In the genomic region with DNA sequence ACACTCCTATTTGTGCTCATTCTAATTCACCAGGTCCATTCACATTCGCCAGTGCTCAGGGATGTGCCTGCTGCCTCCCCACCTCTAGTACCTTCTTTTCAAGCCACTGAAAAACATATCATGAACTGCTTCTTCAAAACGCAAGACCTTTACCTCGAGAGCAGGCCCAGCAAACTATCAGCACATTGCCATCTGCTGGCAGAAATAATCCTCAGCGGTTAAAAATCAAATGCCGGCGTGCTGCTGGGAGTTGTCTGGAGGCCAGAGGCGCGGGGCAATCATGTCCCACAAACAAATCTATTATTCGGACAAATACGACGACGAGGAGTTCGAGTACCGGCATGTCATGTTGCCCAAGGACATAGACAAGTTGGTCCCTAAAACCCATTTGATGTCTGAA, we compare ENCODE assay signal across 10 mouse cellular contexts. TPM values are rescaled to one million over a fixed set of nuclear protein-coding genes. Genes with fewer than 3 reads are reported as not detected.
DNase-seq lines count a peak whose midpoint lies in the region; ATAC-seq and TF ChIP-seq lines count a peak whose summit lies in the region.
"Had no signal": no experiment of that assay in that cellular context is flagged by ENCODE, and none has a peak within 500 bp of the region (broad histone marks: within the 10 kb centered on the region; RNA-seq: fewer than 3 reads in every experiment).

No protein-coding gene starts in this region.

- H3K4me1 ChIP-seq in kidney, adult 2 months (ENCODE audit: control insufficient read depth, insufficient read depth, low read length): no peaks in the 10 kb centered on the region
- H3K4me1 ChIP-seq in kidney, embryonic 15.5 days: no peaks in the 10 kb centered on the region

- H3K36me3 ChIP-seq in kidney, adult 2 months (ENCODE audit: control insufficient read depth, insufficient read depth, low read length): no peaks in the 10 kb centered on the region
- H3K36me3 ChIP-seq in kidney, embryonic 15.5 days: no peaks in the 10 kb centered on the region
- H3K36me3 ChIP-seq: neural tube, embryonic 12.5 days had no signal

- H3K9me3 ChIP-seq in kidney, embryonic 15.5 days (replicated peaks): 0 out of 2 replicates have a peak, but pooled peaks cover 3% of the 10 kb centered on the region
- H3K9me3 ChIP-seq: neural tube, embryonic 12.5 days had no signal

- TF ChIP-seq POLR2A in kidney, adult 2 months (IDR thresholded peaks at IDR 0.05; ENCODE audit: low read depth, low read length): no peak

- CTCF ChIA-PET in Patski (lab: Charles Lee): interaction anchor here (1.4 kb wide), 1 partner anchor 95 kb away, joined by 4 read pairs; no protein-coding TSS in a partner anchor

- intact Hi-C loops in left cerebral cortex, postnatal 36 days (cut with DNase I): loop anchor here (2.0 kb wide), 1 partner anchor 94 kb away; no protein-coding TSS in a partner anchor

- WGBS in kidney, adult 2 months: 21% methylated on average over 14 of the region's 14 CpGs
- 25% methylated on average over 14 of the region's 14 CpGs for WGBS in kidney, embryonic 15.5 days

- no peak overlapping the region for H3K4me3 ChIP-seq in kidney, adult 2 months (ENCODE audit: insufficient read depth, low read depth, low read length)
- no peak overlapping the region for H3K4me3 ChIP-seq in kidney, embryonic 15.5 days (replicated peaks)
- H3K4me3 ChIP-seq: neural tube, embryonic 12.5 days had no signal

- in situ Hi-C loops in Patski (cut with MboI; ENCODE audit: low pct_unique_long_range_greater_than_20kb): no loop called here

- POLR2A ChIA-PET in Patski (lab: Charles Lee): no interaction called here

- H3K4me2 ChIP-seq in kidney, embryonic 15.5 days: no peak overlapping the region
- H3K4me2 ChIP-seq: neural tube, embryonic 12.5 days had no signal

- peak; percentile 68 for TF ChIP-seq CTCF in kidney, adult 2 months (conservative IDR thresholded peaks at IDR 0.05; ENCODE audit: insufficient read depth, insufficient read length, low read depth, low read length)
- TF ChIP-seq CTCF in Patski (IDR thresholded peaks at IDR 0.05): peak; percentile 61

- H3K27ac ChIP-seq in kidney, adult 2 months (ENCODE audit: insufficient read depth, low read depth, low read length): no peak overlapping the region
- no peak overlapping the region for H3K27ac ChIP-seq in kidney, embryonic 15.5 days
- H3K27ac ChIP-seq: neural tube, embryonic 12.5 days had no signal

- ATAC-seq in kidney, embryonic 15.5 days (replicated peaks; ENCODE audit: low FRiP score): no peak
- no peak for ATAC-seq in Patski
- ATAC-seq in monocyte, adult 5-6 weeks (replicated peaks; ENCODE audit: insufficient number of reproducible peaks, low FRiP score, low TSS enrichment, poor library complexity, severe bottlenecking): no peak

- no peaks in the 10 kb centered on the region for H3K27me3 ChIP-seq in kidney, adult 2 months (replicated peaks; ENCODE audit: control insufficient read depth, insufficient read depth, low read length)
- no peaks in the 10 kb centered on the region for H3K27me3 ChIP-seq in kidney, embryonic 15.5 days
- peaks cover 21% of the 10 kb centered on the region for H3K27me3 ChIP-seq in Patski
- H3K27me3 ChIP-seq: neural tube, embryonic 12.5 days had no signal

- DNase-seq in kidney, adult 2 months: peak; percentile 69
- no peak for DNase-seq in Patski (ENCODE audit: low read depth, low spot score)
- DNase-seq in cerebellum, adult 9-10 months: peak; percentile 38
- peak; percentile 68 for DNase-seq in heart, postnatal 4 days
- peak; percentile 18 to 23 for DNase-seq in left cerebral cortex, postnatal 36 days (ENCODE audit: low spot score in 2 of 2)
- peak; percentile 51 for DNase-seq in retina, postnatal 1 day

- H3K9ac ChIP-seq in kidney, embryonic 15.5 days: no peak overlapping the region
- H3K9ac ChIP-seq: neural tube, embryonic 12.5 days had no signal

RNA-seq across cellular contexts. Expression of a gene that starts 19.6 kb away (rescaled TPM):
- not detected in 2 replicates for polyA plus RNA-seq in kidney, adult 2 months (2012; rRNA removed)
- not detected in 2 replicates for polyA plus RNA-seq in kidney, embryonic 15.5 days (2015; fragmentation: Nextera tagmentation; extraction: Ambion mirVana)
- polyA plus RNA-seq in Patski (2021): 3.8 TPM
- total RNA-seq in heart, postnatal 4 days (2021): not detected
- not detected for total RNA-seq in left cerebral cortex, postnatal 36 days (2021)
- not detected in 3 replicates for total RNA-seq in monocyte, adult 5-6 weeks (2017)
- total RNA-seq: gastrocnemius, postnatal 36 days had no signal
- polyA plus RNA-seq: neural tube, embryonic 12.5 days had no signal

RNA-seq across cellular contexts. Expression of a gene that starts 48.4 kb away (rescaled TPM):
- 0.76 and 0.84 TPM in 2 replicates for polyA plus RNA-seq in kidney, adult 2 months (2012; rRNA removed)
- 2.0 and 2.6 TPM in 2 replicates for polyA plus RNA-seq in kidney, embryonic 15.5 days (2015; fragmentation: Nextera tagmentation; extraction: Ambion mirVana)
- 2.2 TPM for polyA plus RNA-seq in Patski (2021)
- total RNA-seq in heart, postnatal 4 days (2021): 1 to 10 TPM; 1.5 to 2.0 TPM
- 1 to 10 TPM; 6.7 to 8.7 TPM for total RNA-seq in left cerebral cortex, postnatal 36 days (2021)
- total RNA-seq in monocyte, adult 5-6 weeks (2017): not detected in 3 replicates

RNA-seq across cellular contexts. Expression of a gene that starts 54.5 kb away (rescaled TPM):
- not detected in 2 replicates for polyA plus RNA-seq in kidney, adult 2 months (2012; rRNA removed)
- polyA plus RNA-seq in kidney, embryonic 15.5 days (2015; fragmentation: Nextera tagmentation; extraction: Ambion mirVana): not detected in 2 replicates
- not detected for polyA plus RNA-seq in Patski (2021)
- not detected for total RNA-seq in heart, postnatal 4 days (2021)
- total RNA-seq in left cerebral cortex, postnatal 36 days (2021): not detected
- not detected in 3 replicates for total RNA-seq in monocyte, adult 5-6 weeks (2017)
- total RNA-seq: gastrocnemius, postnatal 36 days had no signal
- polyA plus RNA-seq: neural tube, embryonic 12.5 days had no signal
